Comparison of ENCODE assay signal across 14 mouse cellular contexts in genomic region chr9:61151901-61152337, GRCm38 (mm10).
A peak's percentile ranks its signal among the peaks of the same experiment; 100 is the strongest.
DNase-seq lines count a peak whose midpoint lies in the region; ATAC-seq and TF ChIP-seq lines count a peak whose summit lies in the region.
"Had no signal": no experiment of that assay in that cellular context is flagged by ENCODE, and none has a peak within 500 bp of the region (broad histone marks: within the 10 kb centered on the region; RNA-seq: fewer than 3 reads in every experiment).

No protein-coding gene starts in this region.

- no peak overlapping the region for H3K9ac ChIP-seq in intestine, embryonic 14.5 days (ENCODE audit: low read length)
- no peak overlapping the region for H3K9ac ChIP-seq in intestine, postnatal 0 days (ENCODE audit: low read depth, low read length)
- no peak overlapping the region for H3K9ac ChIP-seq in intestine, embryonic 15.5 days
- H3K9ac ChIP-seq: heart, embryonic 13.5 days; midbrain, embryonic 12.5 days had no signal

- DNase-seq in intestine, embryonic 14.5 days (ENCODE audit: low spot score): peak; percentile 66
- DNase-seq in kidney, postnatal 14 days: peak; percentile 79
- DNase-seq in retina, postnatal 7 days (ENCODE audit: low read depth, low spot score): peak; percentile 55
- no peak for DNase-seq in left cerebral cortex, postnatal 14 days (ENCODE audit: low spot score in 2 of 2)
- no peak for DNase-seq in thymus, postnatal 4 days
- DNase-seq: cerebellum, adult 8-10 months; right cerebral cortex, postnatal 25 days had no signal

- WGBS in intestine, embryonic 14.5 days: 27% methylated on average over 12 of the region's 12 CpGs
- WGBS in intestine, postnatal 0 days: 34% methylated on average over 12 of the region's 12 CpGs
- 24% methylated on average over 12 of the region's 12 CpGs for WGBS in intestine, embryonic 15.5 days

- no peaks in the 10 kb centered on the region for H3K36me3 ChIP-seq in intestine, embryonic 14.5 days (ENCODE audit: control insufficient read depth, insufficient read depth, low read length)
- H3K36me3 ChIP-seq in intestine, postnatal 0 days (ENCODE audit: control insufficient read depth, insufficient read depth): no peaks in the 10 kb centered on the region
- H3K36me3 ChIP-seq in intestine, embryonic 15.5 days: no peaks in the 10 kb centered on the region
- H3K36me3 ChIP-seq: heart, embryonic 13.5 days; midbrain, embryonic 12.5 days had no signal

- no peaks in the 10 kb centered on the region for H3K27me3 ChIP-seq in intestine, embryonic 14.5 days (replicated peaks; ENCODE audit: control insufficient read depth, insufficient read depth, low read length)
- no peaks in the 10 kb centered on the region for H3K27me3 ChIP-seq in intestine, postnatal 0 days (replicated peaks; ENCODE audit: control insufficient read depth, insufficient read depth, low read length)
- H3K27me3 ChIP-seq in intestine, embryonic 15.5 days (replicated peaks): 0 out of 2 replicates have a peak, but pooled peaks cover 7% of the 10 kb centered on the region

- no peak overlapping the region for H3K27ac ChIP-seq in intestine, embryonic 14.5 days (ENCODE audit: low read depth)
- H3K27ac ChIP-seq in intestine, postnatal 0 days (ENCODE audit: low read depth, low read length): no peak overlapping the region
- no peak overlapping the region for H3K27ac ChIP-seq in intestine, embryonic 15.5 days
- H3K27ac ChIP-seq: heart, embryonic 13.5 days; left cerebral cortex, adult 2 months; midbrain, embryonic 12.5 days had no signal

- intact Hi-C loops in left cerebral cortex, postnatal 14 days (cut with DNase I): no loop called here

- H3K4me2 ChIP-seq in intestine, embryonic 14.5 days (ENCODE audit: low read length): no peak overlapping the region
- H3K4me2 ChIP-seq in intestine, postnatal 0 days (replicated peaks; ENCODE audit: low read depth): no peak overlapping the region
- no peak overlapping the region for H3K4me2 ChIP-seq in intestine, embryonic 15.5 days (replicated peaks)
- H3K4me2 ChIP-seq: heart, embryonic 13.5 days; liver, embryonic 11.5 days; midbrain, embryonic 12.5 days had no signal

- no peak overlapping the region for H3K4me3 ChIP-seq in intestine, embryonic 14.5 days (ENCODE audit: low read depth, low read length)
- no peak overlapping the region for H3K4me3 ChIP-seq in intestine, postnatal 0 days (ENCODE audit: low read depth, low read length)
- H3K4me3 ChIP-seq in intestine, embryonic 15.5 days (replicated peaks): no peak overlapping the region
- H3K4me3 ChIP-seq: heart, embryonic 13.5 days; left cerebral cortex, adult 2 months; midbrain, embryonic 12.5 days had no signal

- peaks cover 23% of the 10 kb centered on the region for H3K4me1 ChIP-seq in intestine, embryonic 14.5 days (replicated peaks; ENCODE audit: control insufficient read depth, insufficient read depth, low read length)
- H3K4me1 ChIP-seq in intestine, postnatal 0 days (replicated peaks; ENCODE audit: control insufficient read depth, insufficient read depth, low read length): no peaks in the 10 kb centered on the region
- peaks cover 15% of the 10 kb centered on the region; the same call in 1 of the 2 replicates for H3K4me1 ChIP-seq in intestine, embryonic 15.5 days (replicated peaks)

- no peak for TF ChIP-seq CTCF in intestine, postnatal 0 days (IDR thresholded peaks at IDR 0.05; ENCODE audit: low read depth)

- no peaks in the 10 kb centered on the region for H3K9me3 ChIP-seq in intestine, embryonic 14.5 days (ENCODE audit: control insufficient read depth, low read length)
- H3K9me3 ChIP-seq in intestine, postnatal 0 days (ENCODE audit: control insufficient read depth): no peaks in the 10 kb centered on the region
- no peaks in the 10 kb centered on the region for H3K9me3 ChIP-seq in intestine, embryonic 15.5 days
- H3K9me3 ChIP-seq: heart, embryonic 13.5 days; midbrain, embryonic 12.5 days had no signal

- ATAC-seq in intestine, embryonic 14.5 days (replicated peaks; ENCODE audit: low FRiP score, low TSS enrichment, low read depth): no peak
- ATAC-seq in intestine, postnatal 0 days: no peak
- ATAC-seq in intestine, embryonic 15.5 days: peak; percentile 70
- ATAC-seq: forebrain, embryonic 14.5 days had no signal

Comparison
In these comparisons a context has a peak if more than half of its experiments do, and no peak if none do; other contexts are left out.
1. DNase-seq: peak in intestine, embryonic 14.5 days (single experiment), kidney, postnatal 14 days (single experiment) and retina, postnatal 7 days (single experiment); none in left cerebral cortex, postnatal 14 days (0 of 2) and thymus, postnatal 4 days (single experiment).